Comparison of ENCODE assay signal across 9 mouse cellular contexts in genomic region chr1:88213766-88214461, GRCm38 (mm10). TPM values are rescaled to one million over a fixed set of nuclear protein-coding genes. Genes with fewer than 3 reads are reported as not detected.
DNase-seq lines count a peak whose midpoint lies in the region; ATAC-seq lines count a peak whose summit lies in the region.
"Had no signal": no experiment of that assay in that cellular context is flagged by ENCODE, and none has a peak within 500 bp of the region (broad histone marks: within the 10 kb centered on the region; RNA-seq: fewer than 3 reads in every experiment).

No protein-coding gene starts in this region.

- peak; percentile 19 for ATAC-seq in erythroblast, adult 5-6 weeks (replicated peaks; ENCODE audit: low FRiP score, poor library complexity, severe bottlenecking)
- ATAC-seq in stomach, embryonic 16.5 days (ENCODE audit: insufficient read depth, low FRiP score), result peak; percentile 18; the same call in 1 of the 2 replicates

- no peaks in the 10 kb centered on the region for H3K4me1 ChIP-seq in limb, embryonic 10.5 days
- H3K4me1 ChIP-seq in stomach, embryonic 16.5 days (ENCODE audit: control insufficient read depth, insufficient read depth, low read length), result no peaks in the 10 kb centered on the region

- H3K36me3 ChIP-seq in limb, embryonic 10.5 days, result no peaks in the 10 kb centered on the region
- no peaks in the 10 kb centered on the region for H3K36me3 ChIP-seq in stomach, embryonic 16.5 days (ENCODE audit: control insufficient read depth, insufficient read depth, low read length)

- no peak overlapping the region for H3K4me2 ChIP-seq in stomach, embryonic 16.5 days (ENCODE audit: low read depth, low read length)

- 88% methylated on average over 2 of the region's 2 CpGs for WGBS in limb, embryonic 10.5 days
- 81% methylated on average over 2 of the region's 2 CpGs for WGBS in stomach, embryonic 16.5 days

- peak; percentile 11 to 20 for DNase-seq in heart, adult 18-20 months
- DNase-seq in heart, postnatal 25 days (ENCODE audit: low spot score), result no peak
- DNase-seq in 416B (ENCODE audit: low read depth), result peak; percentile 11
- DNase-seq in limb, embryonic 10.5 days (ENCODE audit: low spot score), result peak; percentile 38
- no peak for DNase-seq in c-Kit-positive CD71-positive TER-119-positive erythroid progenitor cells, embryonic 14.5 days (ENCODE audit: low spot score)
- DNase-seq in layer of hippocampus, postnatal 10 days (ENCODE audit: low spot score in 2 of 2), result no peak

- H3K27me3 ChIP-seq in limb, embryonic 10.5 days (ENCODE audit: low read depth, poor library complexity, severe bottlenecking), result no peaks in the 10 kb centered on the region
- H3K27me3 ChIP-seq in stomach, embryonic 16.5 days (ENCODE audit: control insufficient read depth, insufficient read depth, low read length), result no peaks in the 10 kb centered on the region

- H3K9me3 ChIP-seq in limb, embryonic 10.5 days (replicated peaks), result peaks cover 61% of the 10 kb centered on the region
- H3K9me3 ChIP-seq in stomach, embryonic 16.5 days (replicated peaks; ENCODE audit: control insufficient read depth, low read length), result peaks cover 58% of the 10 kb centered on the region

- no peak overlapping the region for H3K27ac ChIP-seq in limb, embryonic 10.5 days
- no peak overlapping the region for H3K27ac ChIP-seq in stomach, embryonic 16.5 days (ENCODE audit: low read length)

- intact Hi-C loops in heart, postnatal 25 days (cut with DNase I), result no loop called here

- no peak overlapping the region for H3K4me3 ChIP-seq in limb, embryonic 10.5 days
- no peak overlapping the region for H3K4me3 ChIP-seq in stomach, embryonic 16.5 days (replicated peaks; ENCODE audit: low read length)

- H3K9ac ChIP-seq in stomach, embryonic 16.5 days (ENCODE audit: low read length), result no peak overlapping the region

RNA-seq across cellular contexts. Expression of gene Ugt1a1, which starts 2.2 kb away (rescaled TPM):
- total RNA-seq in heart, adult 18-20 months (2021), result under 1 TPM in 1 of 2 experiments, not detected in 1; 0.20 TPM
- total RNA-seq in heart, postnatal 25 days (2021), result not detected
- total RNA-seq in erythroblast, adult 5-6 weeks (2015; ENCODE audit: low replicate concordance), result not detected in 2 replicates
- 0.70 and 1.0 TPM in 2 replicates for total RNA-seq in erythroblast, adult 5-6 weeks (2017; ENCODE audit: low replicate concordance)
- polyA plus RNA-seq in limb, embryonic 10.5 days (2016; fragmentation: Nextera tagmentation; extraction: Ambion mirVana), result 0.13 TPM in 1 of 2 replicates, not detected in the other
- polyA plus RNA-seq in stomach, embryonic 16.5 days (2015; fragmentation: Nextera tagmentation; extraction: Ambion mirVana), result 13.6 and 14.1 TPM in 2 replicates
- total RNA-seq in layer of hippocampus, postnatal 10 days (2021), result not detected
- total RNA-seq: gastrocnemius, postnatal 36 days had no signal

RNA-seq across cellular contexts. Expression of gene Dnajb3, which starts 8.3 kb away (rescaled TPM):
- under 1 TPM in 1 of 2 experiments, not detected in 1; 0.28 TPM for total RNA-seq in heart, adult 18-20 months (2021)
- under 1 TPM; 0.42 TPM for total RNA-seq in heart, postnatal 25 days (2021)
- 5.6 and 20.9 TPM in 2 replicates for total RNA-seq in erythroblast, adult 5-6 weeks (2015; ENCODE audit: low replicate concordance)
- 5.4 and 9.1 TPM in 2 replicates for total RNA-seq in erythroblast, adult 5-6 weeks (2017; ENCODE audit: low replicate concordance)
- 8.9 and 10.4 TPM in 2 replicates for polyA plus RNA-seq in limb, embryonic 10.5 days (2016; fragmentation: Nextera tagmentation; extraction: Ambion mirVana)
- 6.6 and 7.6 TPM in 2 replicates for polyA plus RNA-seq in stomach, embryonic 16.5 days (2015; fragmentation: Nextera tagmentation; extraction: Ambion mirVana)
- 1 to 10 TPM; 3.2 to 5.4 TPM for total RNA-seq in layer of hippocampus, postnatal 10 days (2021)
- total RNA-seq: gastrocnemius, postnatal 36 days had no signal

RNA-seq across cellular contexts. Expression of gene Mroh2a, which starts 12.9 kb away (rescaled TPM):
- total RNA-seq in heart, adult 18-20 months (2021), result not detected
- under 1 TPM; 0.28 to 0.42 TPM for total RNA-seq in heart, postnatal 25 days (2021)
- total RNA-seq in erythroblast, adult 5-6 weeks (2015; ENCODE audit: low replicate concordance), result 1.7 TPM in 1 of 2 replicates, not detected in the other
- total RNA-seq in erythroblast, adult 5-6 weeks (2017; ENCODE audit: low replicate concordance), result 0.17 and 0.70 TPM in 2 replicates
- 1.2 and 1.3 TPM in 2 replicates for polyA plus RNA-seq in limb, embryonic 10.5 days (2016; fragmentation: Nextera tagmentation; extraction: Ambion mirVana)
- 1.6 and 1.7 TPM in 2 replicates for polyA plus RNA-seq in stomach, embryonic 16.5 days (2015; fragmentation: Nextera tagmentation; extraction: Ambion mirVana)
- under 1 TPM; 0.07 to 0.87 TPM for total RNA-seq in layer of hippocampus, postnatal 10 days (2021)
- total RNA-seq: gastrocnemius, postnatal 36 days had no signal

RNA-seq across cellular contexts. Expression of gene Ugt1a2, which starts 13.5 kb away (rescaled TPM):
- total RNA-seq in heart, adult 18-20 months (2021), result not detected
- total RNA-seq in heart, postnatal 25 days (2021), result not detected
- not detected in 2 replicates for total RNA-seq in erythroblast, adult 5-6 weeks (2015; ENCODE audit: low replicate concordance)
- not detected in 2 replicates for total RNA-seq in erythroblast, adult 5-6 weeks (2017; ENCODE audit: low replicate concordance)
- polyA plus RNA-seq in limb, embryonic 10.5 days (2016; fragmentation: Nextera tagmentation; extraction: Ambion mirVana), result not detected in 2 replicates
- 0.25 and 0.43 TPM in 2 replicates for polyA plus RNA-seq in stomach, embryonic 16.5 days (2015; fragmentation: Nextera tagmentation; extraction: Ambion mirVana)
- not detected for total RNA-seq in layer of hippocampus, postnatal 10 days (2021)
- total RNA-seq: gastrocnemius, postnatal 36 days had no signal

RNA-seq across cellular contexts. Expression of gene Ugt1a5, which starts 48.1 kb away (rescaled TPM):
- total RNA-seq in heart, adult 18-20 months (2021), result under 1 TPM in 1 of 2 experiments, not detected in 1; 0.59 TPM
- under 1 TPM in 1 of 2 experiments, not detected in 1; 0.64 TPM for total RNA-seq in heart, postnatal 25 days (2021)
- total RNA-seq in erythroblast, adult 5-6 weeks (2015; ENCODE audit: low replicate concordance), result not detected in 2 replicates
- not detected in 2 replicates for total RNA-seq in erythroblast, adult 5-6 weeks (2017; ENCODE audit: low replicate concordance)
- polyA plus RNA-seq in limb, embryonic 10.5 days (2016; fragmentation: Nextera tagmentation; extraction: Ambion mirVana), result not detected in 2 replicates
- polyA plus RNA-seq in stomach, embryonic 16.5 days (2015; fragmentation: Nextera tagmentation; extraction: Ambion mirVana), result 0.10 TPM in 1 of 2 replicates, not detected in the other
- total RNA-seq in layer of hippocampus, postnatal 10 days (2021), result not detected

Comparison
In these comparisons a context has a peak if more than half of its experiments do, and no peak if none do; other contexts are left out.
1. DNase-seq: peak in heart, adult 18-20 months (2 of 2), 416B (single experiment) and limb, embryonic 10.5 days (single experiment); none in heart, postnatal 25 days (single experiment), c-Kit-positive CD71-positive TER-119-positive erythroid progenitor cells, embryonic 14.5 days (single experiment) and layer of hippocampus, postnatal 10 days (0 of 2).